Mouse (Mus musculus) C2C12 (cell line): ENCODE data around the gene Aar2.

ENCODE experiments used
- CEBPB ChIP-seq: IDR thresholded peaks from one replicate; pipeline ENCODE4 v1.6.1; 2011; ENCODE audit warnings: low read depth, mild to moderate bottlenecking, control low read depth, moderate library complexity
- CTCF ChIP-seq: IDR thresholded peaks from one replicate; pipeline ENCODE4 v1.5.1; 2011; ENCODE audit not compliant: control insufficient read depth, insufficient read depth, insufficient read length
- FOSL1 ChIP-seq: IDR thresholded peaks from one replicate; pipeline ENCODE4 v1.8.0; 2011; ENCODE audit warnings: mild to moderate bottlenecking, low read length; ENCODE audit not compliant: poor library complexity, insufficient read depth, severe bottlenecking
- MAX ChIP-seq: IDR thresholded peaks from one replicate; pipeline ENCODE4 v1.6.1; 2011; ENCODE audit warnings: mild to moderate bottlenecking, control low read depth
- MYOD1 ChIP-seq: IDR thresholded peaks from one replicate; pipeline ENCODE4 v1.6.1; 2011; ENCODE audit warnings: low read depth; ENCODE audit not compliant: control insufficient read depth, insufficient read length
- MYOG ChIP-seq: IDR thresholded peaks from one replicate; pipeline ENCODE4 v1.6.1; 2011; ENCODE audit not compliant: control insufficient read depth, insufficient read length; ENCODE audit errors: extremely low read depth

DNA sequence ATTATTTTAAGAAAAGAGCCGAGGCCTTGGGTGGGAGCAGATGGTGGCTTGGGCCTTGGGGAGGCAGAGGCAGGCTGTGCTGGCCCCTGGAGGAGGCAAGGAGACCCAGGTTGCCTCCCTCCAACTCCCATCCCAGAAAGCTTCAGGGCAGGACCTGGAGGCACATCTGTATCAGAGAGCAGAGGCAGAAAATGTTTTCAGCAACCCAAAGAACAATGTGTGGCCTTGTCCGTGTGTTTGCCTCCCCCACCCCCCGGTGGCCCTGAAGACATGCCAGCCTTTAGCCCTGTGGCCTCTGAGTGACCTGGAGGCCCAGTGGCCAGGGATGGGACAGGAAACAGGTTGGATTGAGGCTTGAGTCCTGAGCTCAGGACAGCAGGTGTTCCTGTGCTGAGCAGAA lies 57.8 kb downstream of the Aar2 start:
- TF ChIP-seq MYOD1 (no peak), CTCF (no peak), MAX (no peak), MYOG (no peak), CEBPB (no peak), FOSL1 (no peak)
